Mouse (Mus musculus): ENCODE results near the gene Cd101. TPM values are rescaled to one million over a fixed set of nuclear protein-coding genes. Genes with fewer than 3 reads are reported as not detected.

Cd101 gene
- polyA plus RNA-seq, 1 experiment, result 1.9 TPM

DNA sequence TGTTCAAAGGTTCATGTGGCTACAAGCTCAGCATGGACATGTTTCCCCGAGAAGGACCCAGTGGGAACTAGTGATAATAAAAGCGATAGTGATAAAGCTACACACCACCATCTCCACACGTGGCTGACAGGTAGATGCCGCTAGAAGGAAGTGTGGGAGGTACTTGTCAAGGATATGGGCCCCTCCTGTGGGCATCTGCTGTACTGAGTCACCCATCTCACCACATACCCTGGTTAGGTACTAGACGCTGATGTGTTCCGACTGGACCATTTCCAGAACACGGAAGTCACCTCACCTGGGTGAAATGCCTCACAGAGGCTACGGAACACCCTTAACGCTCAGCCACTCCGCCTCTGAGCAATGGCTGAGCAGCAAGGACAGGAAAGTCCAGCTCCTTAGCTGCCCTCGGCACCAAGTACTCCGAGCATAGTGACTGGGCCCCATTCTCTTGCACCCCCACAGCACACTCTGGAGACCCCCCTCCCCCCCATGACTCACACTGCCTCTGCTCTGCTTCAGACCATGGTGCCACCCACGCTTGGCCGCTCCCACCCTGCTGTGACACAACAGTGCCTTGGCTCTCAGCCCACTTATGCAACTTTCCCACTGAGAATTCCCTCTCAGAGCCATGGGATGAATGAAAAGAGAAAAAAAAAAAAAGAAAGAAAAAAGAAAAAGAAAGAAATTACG lies 18.4 kb upstream of the Cd101 start:
- Histone ChIP-seq H3K4me1 (ENCODE audit: control insufficient read depth, insufficient read depth, insufficient read length) (no peaks in the 10 kb centered on the region), H3K4me3 (ENCODE audit: extremely low read depth, insufficient read depth, insufficient read length) (no peak overlapping the region), H3K27me3 (ENCODE audit: control insufficient read depth, insufficient read depth, low read length) (no peaks in the 10 kb centered on the region), H3K36me3 (ENCODE audit: control insufficient read depth, insufficient read depth, low read length) (no peaks in the 10 kb centered on the region), H3K27ac (ENCODE audit: insufficient read depth, low read length) (no peak overlapping the region)
- WGBS, result 80% methylated on average over 15 of the region's 15 CpGs
- TF ChIP-seq CTCF (IDR thresholded peaks at IDR 0.05; ENCODE audit: extremely low read depth, insufficient read depth, insufficient read length, insufficient replicate concordance) (no peak), POLR2A (IDR thresholded peaks at IDR 0.05; ENCODE audit: low read depth, low read length) (no peak)
- no peak for DNase-seq (ENCODE audit: low read depth in 1 of 2, low spot score in 2 of 2)

DNA sequence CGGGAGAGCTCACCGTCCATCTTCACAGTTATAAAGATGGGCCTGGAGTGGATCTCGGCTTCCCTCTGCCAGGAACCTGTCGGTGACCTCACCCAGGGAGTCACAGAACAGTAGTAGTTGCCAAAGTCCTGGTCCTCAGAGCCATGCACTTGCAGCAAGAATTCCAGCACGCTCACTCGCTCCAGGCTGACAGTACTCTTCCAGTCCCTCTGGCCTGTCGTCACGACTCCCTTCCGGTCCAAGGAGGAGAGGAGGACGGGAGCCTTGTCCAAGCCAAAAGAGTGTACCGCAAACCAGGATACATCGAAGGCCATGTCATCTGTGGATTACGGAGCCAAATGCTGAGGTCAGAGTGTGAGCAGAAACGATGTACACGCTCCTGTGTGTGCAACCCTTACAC lies 16.1 kb upstream of the Cd101 start:
- Histone ChIP-seq H3K4me3 (ENCODE audit: extremely low read depth, insufficient read depth, insufficient read length) (no peak overlapping the region), H3K27ac (ENCODE audit: insufficient read depth, low read length) (no peak overlapping the region), H3K36me3 (ENCODE audit: control insufficient read depth, insufficient read depth, low read length) (no peaks in the 10 kb centered on the region), H3K4me1 (ENCODE audit: control insufficient read depth, insufficient read depth, insufficient read length) (no peaks in the 10 kb centered on the region), H3K27me3 (ENCODE audit: control insufficient read depth, insufficient read depth, low read length) (no peaks in the 10 kb centered on the region)
- DNase-seq (ENCODE audit: low read depth in 1 of 2, low spot score in 2 of 2), result no peak
- 90% methylated on average over 15 of the region's 15 CpGs for WGBS
- TF ChIP-seq CTCF (IDR thresholded peaks at IDR 0.05; ENCODE audit: extremely low read depth, insufficient read depth, insufficient read length, insufficient replicate concordance), result no peak
- no peak for TF ChIP-seq POLR2A (IDR thresholded peaks at IDR 0.05; ENCODE audit: low read depth, low read length)

DNA sequence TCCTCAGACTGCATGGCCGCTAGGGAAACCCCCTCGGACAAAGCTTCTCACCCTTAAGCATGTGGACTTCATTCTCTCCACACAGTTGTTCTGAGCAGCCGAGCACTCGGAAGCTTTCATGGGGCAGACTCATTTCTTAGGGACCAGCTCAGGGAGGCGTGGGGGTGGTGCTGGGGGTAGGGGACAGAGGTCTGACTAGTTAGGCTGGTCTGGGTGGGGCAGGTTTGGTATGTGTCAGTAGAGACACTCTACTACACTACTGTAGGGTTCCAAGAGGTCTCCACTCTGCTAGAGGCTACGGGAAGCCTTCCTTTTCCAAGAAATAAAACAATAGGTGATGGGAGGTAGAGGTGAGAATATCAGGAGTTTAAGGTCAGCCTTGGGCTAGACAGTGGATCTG lies 15.3 kb upstream of the Cd101 start:
- no peaks in the 10 kb centered on the region for H3K27me3 ChIP-seq (ENCODE audit: control insufficient read depth, insufficient read depth, low read length)
- WGBS, result 89% methylated on average over 6 of the region's 6 CpGs
- TF ChIP-seq POLR2A (IDR thresholded peaks at IDR 0.05; ENCODE audit: low read depth, low read length) (no peak), CTCF (IDR thresholded peaks at IDR 0.05; ENCODE audit: extremely low read depth, insufficient read depth, insufficient read length, insufficient replicate concordance) (no peak)
- no peak for DNase-seq (ENCODE audit: low read depth in 1 of 2, low spot score in 2 of 2)
- H3K4me1 ChIP-seq (ENCODE audit: control insufficient read depth, insufficient read depth, insufficient read length), result no peaks in the 10 kb centered on the region
- no peaks in the 10 kb centered on the region for H3K36me3 ChIP-seq (ENCODE audit: control insufficient read depth, insufficient read depth, low read length)
- H3K4me3 ChIP-seq (ENCODE audit: extremely low read depth, insufficient read depth, insufficient read length), result no peak overlapping the region
- H3K27ac ChIP-seq (ENCODE audit: insufficient read depth, low read length), result no peak overlapping the region

DNA sequence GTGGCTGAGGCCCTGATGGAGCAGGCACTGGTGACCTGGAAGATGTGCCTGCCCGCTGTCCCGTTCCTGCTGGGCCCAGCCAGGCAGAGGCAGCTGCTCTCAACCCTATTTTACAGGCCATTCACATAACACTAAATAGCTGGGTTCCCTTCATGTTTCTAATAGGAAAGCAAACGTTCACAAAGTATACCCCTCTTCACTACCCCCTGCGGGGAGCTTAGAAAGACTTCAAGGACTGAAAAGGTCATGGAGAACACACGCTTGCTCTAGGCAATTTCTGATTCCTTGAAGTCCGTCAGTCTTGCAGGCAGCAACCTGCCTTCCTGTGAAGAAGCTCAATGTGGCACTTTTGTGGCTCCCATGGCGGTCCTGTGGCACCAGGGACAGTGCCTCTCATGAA lies 12.6 kb upstream of the Cd101 start:
- 94% methylated on average over 7 of the region's 7 CpGs for WGBS
- Histone ChIP-seq H3K4me1 (ENCODE audit: control insufficient read depth, insufficient read depth, insufficient read length) (no peaks in the 10 kb centered on the region), H3K27me3 (ENCODE audit: control insufficient read depth, insufficient read depth, low read length) (no peaks in the 10 kb centered on the region), H3K4me3 (ENCODE audit: extremely low read depth, insufficient read depth, insufficient read length) (no peak overlapping the region), H3K36me3 (ENCODE audit: control insufficient read depth, insufficient read depth, low read length) (no peaks in the 10 kb centered on the region), H3K27ac (ENCODE audit: insufficient read depth, low read length) (no peak overlapping the region)
- no peak for DNase-seq (ENCODE audit: low read depth in 1 of 2, low spot score in 2 of 2)
- TF ChIP-seq CTCF (IDR thresholded peaks at IDR 0.05; ENCODE audit: extremely low read depth, insufficient read depth, insufficient read length, insufficient replicate concordance), result no peak
- no peak for TF ChIP-seq POLR2A (IDR thresholded peaks at IDR 0.05; ENCODE audit: low read depth, low read length)

DNA sequence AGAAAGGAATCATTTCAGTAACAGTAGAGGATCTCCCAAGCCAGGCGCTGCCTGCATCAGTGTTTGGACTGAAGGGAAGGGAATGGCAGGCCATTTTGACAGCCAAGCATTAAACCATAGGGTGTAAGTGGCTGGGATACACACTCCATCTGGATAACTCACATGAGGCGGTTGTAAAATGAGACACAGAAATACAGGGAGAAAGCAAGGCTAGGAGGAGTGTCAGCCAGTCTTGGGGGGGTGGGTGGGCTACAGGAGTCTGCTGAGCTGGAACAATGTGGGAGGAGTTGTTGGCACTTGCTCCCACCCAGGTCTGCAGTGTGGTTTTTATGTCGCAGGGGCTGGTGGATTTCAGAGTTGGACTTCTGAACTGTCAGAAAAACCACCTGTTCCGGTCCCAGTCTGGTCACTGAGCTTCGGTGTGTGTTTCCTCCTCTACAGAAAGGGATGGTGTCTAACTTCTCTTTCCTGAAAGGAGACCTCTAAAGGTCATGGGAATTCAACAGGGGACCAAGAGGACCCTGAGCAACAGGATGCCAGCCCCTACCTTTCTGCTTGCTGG lies 8.7 kb upstream of the Cd101 start:
- DNase-seq (ENCODE audit: low read depth in 1 of 2, low spot score in 2 of 2), result no peak
- 45% methylated on average over 5 of the region's 5 CpGs for WGBS
- H3K27ac ChIP-seq (ENCODE audit: insufficient read depth, low read length), result no peak overlapping the region
- no peaks in the 10 kb centered on the region for H3K27me3 ChIP-seq (ENCODE audit: control insufficient read depth, insufficient read depth, low read length)
- H3K36me3 ChIP-seq (ENCODE audit: control insufficient read depth, insufficient read depth, low read length), result no peaks in the 10 kb centered on the region
- no peak overlapping the region for H3K4me3 ChIP-seq (ENCODE audit: extremely low read depth, insufficient read depth, insufficient read length)
- no peak for TF ChIP-seq CTCF (IDR thresholded peaks at IDR 0.05; ENCODE audit: extremely low read depth, insufficient read depth, insufficient read length, insufficient replicate concordance)
- no peak for TF ChIP-seq POLR2A (IDR thresholded peaks at IDR 0.05; ENCODE audit: low read depth, low read length)
- peaks cover 2% of the 10 kb centered on the region; the same call in 1 of the 2 replicates for H3K4me1 ChIP-seq (ENCODE audit: control insufficient read depth, insufficient read depth, insufficient read length)

DNA sequence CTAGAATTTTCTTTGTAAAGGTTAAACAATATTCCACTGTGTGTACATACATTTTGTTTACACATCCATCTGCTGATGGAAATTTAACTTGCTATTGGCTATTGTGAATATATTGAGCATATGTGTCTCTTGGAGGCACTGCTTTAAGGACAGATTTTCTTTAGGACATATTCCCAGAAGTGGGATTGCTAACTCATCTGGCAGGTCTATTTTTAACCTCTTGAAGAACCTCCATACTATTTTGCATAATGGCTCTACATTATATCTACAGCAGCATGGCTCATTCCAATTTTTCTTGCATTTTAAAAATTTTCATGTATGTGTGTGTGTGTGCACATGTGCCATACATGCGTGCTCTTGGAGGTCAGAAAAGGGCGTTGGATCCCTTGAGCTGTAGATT lies 6.6 kb upstream of the Cd101 start:
- Histone ChIP-seq H3K27me3 (ENCODE audit: control insufficient read depth, insufficient read depth, low read length) (no peaks in the 10 kb centered on the region), H3K4me3 (ENCODE audit: extremely low read depth, insufficient read depth, insufficient read length) (no peak overlapping the region), H3K36me3 (ENCODE audit: control insufficient read depth, insufficient read depth, low read length) (no peaks in the 10 kb centered on the region), H3K27ac (ENCODE audit: insufficient read depth, low read length) (no peak overlapping the region), H3K4me1 (ENCODE audit: control insufficient read depth, insufficient read depth, insufficient read length) (peaks cover 2% of the 10 kb centered on the region; the same call in 1 of the 2 replicates)
- DNase-seq (ENCODE audit: low read depth in 1 of 2, low spot score in 2 of 2), result no peak
- 91% methylated on average over 2 of the region's 2 CpGs for WGBS
- TF ChIP-seq POLR2A (IDR thresholded peaks at IDR 0.05; ENCODE audit: low read depth, low read length) (no peak), CTCF (IDR thresholded peaks at IDR 0.05; ENCODE audit: extremely low read depth, insufficient read depth, insufficient read length, insufficient replicate concordance) (no peak)

DNA sequence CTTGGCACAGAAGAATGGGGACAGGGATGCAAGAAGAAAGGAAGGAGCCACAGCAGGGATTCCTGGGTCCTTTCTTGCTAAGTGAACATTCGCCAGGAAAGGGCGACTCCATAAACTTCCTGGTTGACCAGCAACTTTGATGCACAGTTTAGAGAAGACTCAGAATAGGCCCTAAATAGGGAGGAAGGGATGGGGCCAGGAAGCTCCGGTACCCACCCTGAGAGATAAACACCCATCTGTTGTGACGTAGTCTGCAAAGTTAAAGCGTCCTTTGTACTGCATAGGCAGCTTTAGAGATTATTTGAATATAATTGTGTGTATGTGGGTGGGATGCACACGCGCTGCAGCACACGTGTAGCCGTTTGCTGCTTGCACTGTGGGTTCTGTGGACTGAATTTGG lies 5.2 kb upstream of the Cd101 start:
- Histone ChIP-seq H3K4me1 (ENCODE audit: control insufficient read depth, insufficient read depth, insufficient read length) (peaks cover 2% of the 10 kb centered on the region; the same call in 1 of the 2 replicates), H3K27me3 (ENCODE audit: control insufficient read depth, insufficient read depth, low read length) (no peaks in the 10 kb centered on the region), H3K4me3 (ENCODE audit: extremely low read depth, insufficient read depth, insufficient read length) (no peak overlapping the region), H3K27ac (ENCODE audit: insufficient read depth, low read length) (no peak overlapping the region), H3K36me3 (ENCODE audit: control insufficient read depth, insufficient read depth, low read length) (no peaks in the 10 kb centered on the region)
- 89% methylated on average over 9 of the region's 9 CpGs for WGBS
- DNase-seq (ENCODE audit: low read depth in 1 of 2, low spot score in 2 of 2), result no peak
- TF ChIP-seq POLR2A (IDR thresholded peaks at IDR 0.05; ENCODE audit: low read depth, low read length), result no peak
- no peak for TF ChIP-seq CTCF (IDR thresholded peaks at IDR 0.05; ENCODE audit: extremely low read depth, insufficient read depth, insufficient read length, insufficient replicate concordance)

All from spleen, adult 2 months (tissue).